In genomic region chr11:121701244-121701643, GRCm38 (mm10) we compare ENCODE assay signal across 8 mouse cellular contexts. TPM values are rescaled to one million over a fixed set of nuclear protein-coding genes. Genes with fewer than 3 reads are reported as not detected.
DNase-seq lines count a peak whose midpoint lies in the region; ATAC-seq and TF ChIP-seq lines count a peak whose summit lies in the region.

Metrnl (plus strand) TSS chr11:121701544.

- TF ChIP-seq CTCF in heart, postnatal 0 days (IDR thresholded peaks at IDR 0.05; ENCODE audit: low read depth): no peak
- no peak for TF ChIP-seq CTCF in liver, embryonic 14.5 days (IDR thresholded peaks at IDR 0.05; ENCODE audit: low read depth)

- no peaks in the 10 kb centered on the region for H3K36me3 ChIP-seq in heart, postnatal 0 days (replicated peaks; ENCODE audit: control insufficient read depth, insufficient read depth, low read length)
- no peaks in the 10 kb centered on the region for H3K36me3 ChIP-seq in liver, embryonic 14.5 days (replicated peaks; ENCODE audit: control insufficient read depth, insufficient read depth, low read depth)

- peak within 1 kb of the TSS; percentile 75 for H3K27ac ChIP-seq in heart, postnatal 0 days (ENCODE audit: low read depth)
- no peak within 1 kb of the TSS for H3K27ac ChIP-seq in liver, embryonic 14.5 days

- no peaks in the 10 kb centered on the region for H3K27me3 ChIP-seq in heart, postnatal 0 days (ENCODE audit: control insufficient read depth, insufficient read depth, low read length)
- H3K27me3 ChIP-seq in liver, embryonic 14.5 days (ENCODE audit: control insufficient read depth, insufficient read depth, low read length): peaks cover 31% of the 10 kb centered on the region

- H3K9me3 ChIP-seq in heart, postnatal 0 days (replicated peaks; ENCODE audit: control insufficient read depth, low read length): no peaks in the 10 kb centered on the region
- no peaks in the 10 kb centered on the region for H3K9me3 ChIP-seq in liver, embryonic 14.5 days (ENCODE audit: control insufficient read depth, low read length)

- peak within 1 kb of the TSS; percentile 66 for H3K9ac ChIP-seq in heart, postnatal 0 days (replicated peaks; ENCODE audit: low read depth, low read length)
- no peak within 1 kb of the TSS for H3K9ac ChIP-seq in liver, embryonic 14.5 days (replicated peaks)

- 89% methylated on average over 5 of the region's 5 CpGs for WGBS in heart, postnatal 0 days
- WGBS in liver, embryonic 14.5 days (ENCODE audit: insufficient replicate concordance): 61% methylated on average over 5 of the region's 5 CpGs

- DNase-seq in layer of hippocampus, adult 8-10 months (ENCODE audit: low spot score in 2 of 2): no peak
- no peak for DNase-seq in layer of hippocampus, adult 11-12 months (ENCODE audit: low spot score)
- no peak for DNase-seq in adrenal gland, postnatal 4 days (ENCODE audit: low spot score in 2 of 2)
- no peak for DNase-seq in heart, postnatal 0 days (ENCODE audit: low spot score)
- no peak for DNase-seq in liver, embryonic 14.5 days (ENCODE audit: low read depth in 3 of 3, low spot score in 3 of 3)
- DNase-seq in cerebellum, adult 9-11 months: no peak
- DNase-seq in gastrocnemius, adult 18-20 months (ENCODE audit: low spot score): no peak

- H3K4me2 ChIP-seq in heart, postnatal 0 days (ENCODE audit: low read depth, low read length): peak within 1 kb of the TSS; percentile 96
- peak within 1 kb of the TSS; percentile 70 for H3K4me2 ChIP-seq in liver, embryonic 14.5 days (ENCODE audit: low read depth)

- no peak for TF ChIP-seq EP300 in heart, postnatal 0 days (IDR thresholded peaks at IDR 0.05; ENCODE audit: low read depth)
- no peak for TF ChIP-seq EP300 in liver, embryonic 14.5 days (IDR thresholded peaks at IDR 0.05; ENCODE audit: low read depth)

- peaks cover 17% of the 10 kb centered on the region for H3K4me1 ChIP-seq in heart, postnatal 0 days (ENCODE audit: control insufficient read depth, insufficient read depth)
- no peaks in the 10 kb centered on the region for H3K4me1 ChIP-seq in liver, embryonic 14.5 days (replicated peaks; ENCODE audit: control insufficient read depth in 2 of 2, insufficient read depth in 2 of 2, low read length in 1 of 2)

- ATAC-seq in heart, postnatal 0 days (ENCODE audit: insufficient read depth, low read depth): no peak
- ATAC-seq in liver, embryonic 14.5 days (ENCODE audit: insufficient read depth): no peak
- no peak for ATAC-seq in erythroid progenitor cell, adult 5-6 weeks (replicated peaks; ENCODE audit: low FRiP score, poor library complexity, severe bottlenecking)

- peak within 1 kb of the TSS; percentile 76 for H3K4me3 ChIP-seq in heart, postnatal 0 days (ENCODE audit: low read depth, low read length)
- peak within 1 kb of the TSS; percentile 49 to 57 for H3K4me3 ChIP-seq in liver, embryonic 14.5 days (ENCODE audit: insufficient read depth in 1 of 2, low read depth in 2 of 2, low read length in 2 of 2)

RNA-seq across cellular contexts. Expression of gene Metrnl, which starts in this region (rescaled TPM):
- 10 to 100 TPM in 3 of 4 experiments, 1 to 10 TPM in 1; 9.0 to 14.8 (median 12.3) TPM for total RNA-seq in layer of hippocampus, adult 8-10 months (2022)
- total RNA-seq in adrenal gland, postnatal 4 days (2021): 10 to 100 TPM; 13.8 to 16.8 TPM
- total RNA-seq in heart, postnatal 0 days (2014; rRNA removed; ENCODE audit: low replicate concordance): 16.1 and 27.9 TPM in 2 replicates
- polyA plus RNA-seq in heart, postnatal 0 days (2015; fragmentation: Nextera tagmentation; extraction: Ambion mirVana): 17.3 and 20.7 TPM in 2 replicates
- 1.8 and 2.1 TPM in 2 replicates for polyA plus RNA-seq in liver, embryonic 14.5 days (2012; rRNA removed)
- 3.1 and 3.4 TPM in 2 replicates for polyA plus RNA-seq in liver, embryonic 14.5 days (2014; fragmentation: Nextera tagmentation; extraction: Ambion mirVana)
- 2.2 and 6.7 TPM in 2 replicates for total RNA-seq in erythroid progenitor cell, adult 5-6 weeks (2015; ENCODE audit: low replicate concordance)
- total RNA-seq in erythroid progenitor cell, adult 5-6 weeks (2017; ENCODE audit: low replicate concordance): 1.2 and 4.4 TPM in 2 replicates
- 1 to 10 TPM; 4.2 to 9.1 TPM for total RNA-seq in gastrocnemius, adult 18-20 months (2021)
